Mouse (Mus musculus) liver, embryonic 13.5 days (tissue): ENCODE results near the gene Tst. TPM values are rescaled to one million over a fixed set of nuclear protein-coding genes. Genes with fewer than 3 reads are reported as not detected.

Experiments
- ATAC-seq: fragments of 200-750 bp; cut with Nextera tagmentation; 2 replicates; pipeline ENCODE4 v1.8.0; 2017; ENCODE audit warnings: low read depth, mild to moderate bottlenecking, moderate number of reproducible peaks, moderate library complexity
- DNase-seq: peaks from one replicate; pipeline ENCODE4 v3.0.0; 2022
- H3K27ac ChIP-seq: fragments of 300-500 bp; sonication (generic); 2 replicates; pipeline ENCODE4 v1.5.1; 2015; ENCODE audit warnings: moderate library complexity, mild to moderate bottlenecking, inconsistent platforms
- H3K27me3 ChIP-seq: fragments of 300-500 bp; sonication (generic); 2 replicates; pipeline ENCODE4 v1.6.1; 2015; ENCODE audit warnings: mild to moderate bottlenecking, inconsistent platforms
- H3K36me3 ChIP-seq: fragments of 300-500 bp; sonication (generic); 2 replicates; pipeline ENCODE4 v1.6.1; 2015; ENCODE audit warnings: mild to moderate bottlenecking, inconsistent platforms
- H3K4me1 ChIP-seq: fragments of 300-500 bp; sonication (generic); replicated peaks from 2 replicates; pipeline ENCODE4 v1.6.1; 2015; ENCODE audit warnings: inconsistent platforms
- H3K4me2 ChIP-seq: fragments of 300-500 bp; sonication (generic); 2 replicates; pipeline ENCODE4 v1.6.1; 2015; ENCODE audit warnings: inconsistent platforms, mild to moderate bottlenecking, moderate library complexity
- H3K4me3 ChIP-seq: fragments of 300-500 bp; sonication (generic); replicated peaks from 2 replicates; pipeline ENCODE4 v1.5.1; 2015; ENCODE audit warnings: mild to moderate bottlenecking, inconsistent platforms
- H3K9ac ChIP-seq: fragments of 300-500 bp; sonication (generic); 2 replicates; pipeline ENCODE4 v1.6.1; 2015; ENCODE audit warnings: mild to moderate bottlenecking, inconsistent platforms
- H3K9me3 ChIP-seq: fragments of 300-500 bp; sonication (generic); replicated peaks from 2 replicates; pipeline ENCODE4 v1.6.1; 2016; ENCODE audit warnings: inconsistent platforms
- WGBS: fragments of 180-500 bp; shearing (Covaris S2); methylation state at CpG from one replicate; pipeline ENCODE4 v1.1.7; 2015; ENCODE audit not compliant: insufficient replicate concordance; 5-methylcytosine and 5-hydroxymethylcytosine counted together
- polyA plus RNA-seq: library from polyadenylated mRNA; unstranded; fragments of >200 nt; fragmentation: Nextera tagmentation; extraction: Ambion mirVana; gene quantifications from 2 replicates; pipeline ENCODE4 v1.2.1, GENCODE M21; 2015

Gene Tst
- polyA plus RNA-seq, 1 experiment from 2014 or later, result 109 TPM

DNA sequence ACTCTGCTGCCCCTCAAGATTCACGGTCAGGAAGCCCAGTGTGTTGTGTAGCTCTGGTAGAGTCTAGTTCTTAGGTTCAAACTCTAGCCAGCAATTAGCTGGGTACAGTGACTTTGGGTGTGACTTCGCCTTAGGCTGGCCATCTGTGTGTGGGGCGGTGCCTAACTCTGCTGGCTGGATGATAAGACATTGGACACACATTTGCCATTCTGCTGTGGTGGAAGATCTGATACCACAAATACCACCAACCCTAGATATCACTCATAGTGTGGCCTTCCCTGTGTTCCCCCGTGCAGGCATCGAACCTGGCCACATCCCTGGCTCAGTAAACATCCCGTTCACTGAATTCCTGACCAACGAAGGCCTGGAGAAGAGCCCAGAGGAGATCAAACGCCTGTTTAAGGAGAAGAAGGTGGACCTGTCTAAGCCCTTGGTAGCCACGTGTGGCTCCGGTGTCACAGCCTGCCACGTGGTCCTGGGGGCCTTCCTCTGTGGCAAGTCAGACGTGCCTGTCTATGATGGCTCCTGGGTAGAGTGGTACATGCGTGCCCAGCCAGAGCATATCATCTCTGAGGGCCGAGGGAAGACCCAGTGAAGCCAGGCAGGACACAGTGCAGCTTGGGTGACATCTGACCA lies 7.5 kb upstream of the Tst start:
- H3K36me3 ChIP-seq, result peaks cover 41% of the 10 kb centered on the region
- H3K4me2 ChIP-seq, result peak overlapping the region; percentile 94
- peaks cover 98% of the 10 kb centered on the region for H3K4me1 ChIP-seq
- WGBS, result 24% methylated on average over 14 of the region's 14 CpGs
- ATAC-seq (peak; percentile 95), DNase-seq (peak; percentile 84)
- H3K27ac ChIP-seq, result peak overlapping the region; percentile 99
- peak overlapping the region; percentile 76 for H3K9ac ChIP-seq
- peaks cover 27% of the 10 kb centered on the region for H3K27me3 ChIP-seq
- H3K9me3 ChIP-seq, result no peaks in the 10 kb centered on the region
- H3K4me3 ChIP-seq, result peak overlapping the region; percentile 34

DNA sequence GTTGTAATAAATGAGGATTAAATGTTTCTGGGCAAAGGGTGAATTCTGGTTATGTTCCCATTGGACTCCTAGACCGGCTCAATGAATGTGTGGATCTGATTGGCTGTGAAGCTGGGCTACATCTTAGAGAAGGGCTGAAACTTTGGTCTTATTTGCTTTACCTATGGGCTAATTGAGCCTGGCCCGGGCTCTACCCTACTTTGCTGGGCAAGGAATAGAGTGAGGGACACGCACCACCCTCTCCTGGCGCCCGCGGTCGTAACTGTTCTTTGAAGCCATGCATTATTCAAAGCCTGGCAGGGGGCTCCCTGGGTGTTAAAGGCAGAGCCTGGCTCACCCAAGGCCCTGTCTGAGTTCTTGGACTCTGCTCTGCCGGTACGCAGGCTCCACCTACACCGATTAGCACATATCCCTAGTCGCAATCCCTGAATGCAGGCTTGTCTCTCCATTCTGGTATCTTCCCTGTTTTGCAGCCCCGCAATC lies 3.9 kb upstream of the Tst start:
- Histone ChIP-seq H3K27ac (peak overlapping the region; percentile 100), H3K9me3 (no peaks in the 10 kb centered on the region), H3K27me3 (peaks cover 27% of the 10 kb centered on the region), H3K36me3 (peaks cover 37% of the 10 kb centered on the region), H3K9ac (peak overlapping the region; percentile 76), H3K4me2 (peak overlapping the region; percentile 94), H3K4me1 (peaks cover 90% of the 10 kb centered on the region), H3K4me3 (peak overlapping the region; percentile 43)
- no peak for DNase-seq
- 33% methylated on average over 12 of the region's 12 CpGs for WGBS
- ATAC-seq, result no peak

DNA sequence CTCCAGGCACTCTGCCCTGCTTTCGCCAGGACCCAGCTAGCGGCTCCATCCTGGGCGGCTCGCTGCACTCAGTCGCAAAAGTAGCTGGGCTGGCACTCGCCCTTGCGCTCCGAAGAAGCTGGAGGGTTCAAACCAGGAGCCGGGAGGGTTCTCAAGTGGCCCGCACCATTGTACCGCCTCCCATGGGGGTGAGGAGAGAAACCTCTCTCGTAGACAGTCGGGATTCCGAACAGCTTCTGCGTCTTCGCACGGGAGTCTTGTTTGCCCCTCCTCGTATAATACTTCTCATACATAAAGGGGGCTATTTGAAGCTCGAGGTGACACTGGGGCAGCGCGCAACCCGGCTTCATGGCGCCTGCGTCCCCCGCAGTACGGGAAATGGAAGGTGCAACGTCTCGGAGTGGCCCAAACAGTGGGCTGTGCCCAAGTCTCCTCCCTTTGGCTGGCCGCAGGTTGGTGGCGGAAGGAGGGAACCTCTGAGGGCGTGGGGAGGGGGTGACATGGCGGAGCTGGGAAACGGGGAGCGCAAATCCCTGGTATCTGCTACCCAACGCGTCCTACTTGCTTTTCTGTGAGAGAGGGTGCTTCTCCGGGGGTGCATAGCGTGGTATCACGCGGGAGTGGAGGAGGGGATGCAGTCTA lies 707 bp upstream of the Tst start, which contains the start of gene Mpst:
TSS of gene Mpst (plus strand) at position 124 of the 642 bp plus-strand sequence.
- peaks cover 27% of the 10 kb centered on the region for H3K27me3 ChIP-seq
- under 1% methylated on average over 40 of the region's 40 CpGs for WGBS
- H3K9ac ChIP-seq, result peak within 1 kb of the TSS; percentile 95
- peaks cover 13% of the 10 kb centered on the region for H3K36me3 ChIP-seq
- DNase-seq (peak; percentile 89), ATAC-seq (peak; percentile 88)
- peak within 1 kb of the TSS; percentile 87 for H3K4me3 ChIP-seq
- H3K27ac ChIP-seq, result peak within 1 kb of the TSS; percentile 100
- H3K4me2 ChIP-seq, result peak within 1 kb of the TSS; percentile 94
- H3K9me3 ChIP-seq, result no peaks in the 10 kb centered on the region
- peaks cover 91% of the 10 kb centered on the region for H3K4me1 ChIP-seq

DNA sequence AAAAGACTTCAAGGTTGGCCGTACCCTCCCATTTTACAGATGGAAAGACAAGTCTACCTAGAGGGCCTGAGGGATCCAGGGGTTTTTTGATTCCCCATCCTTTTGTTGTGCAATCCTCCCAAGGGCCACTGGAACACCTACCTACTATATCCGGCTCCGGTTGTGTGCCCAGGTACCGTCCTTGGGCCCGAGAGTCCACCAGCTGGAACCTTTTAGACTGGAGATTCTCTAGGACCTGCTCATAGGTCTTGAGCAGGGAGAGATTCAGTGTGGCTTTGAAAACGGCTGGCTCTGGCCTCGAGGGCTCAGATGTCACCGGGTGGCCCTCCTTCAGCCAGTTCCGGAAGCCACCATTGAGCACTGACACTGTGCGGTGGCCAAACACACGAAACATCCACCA lies 609 bp downstream of the Tst start:
- Histone ChIP-seq H3K27ac (peak overlapping the region; percentile 100), H3K4me1 (peaks cover 83% of the 10 kb centered on the region)
- WGBS, result 54% methylated on average over 11 of the region's 11 CpGs

GRCm38 (mm10) chr15:78403896-78404295 lies 1.8 kb downstream of the Tst start:
- Histone ChIP-seq H3K4me2 (peak overlapping the region; percentile 94), H3K4me1 (peaks cover 71% of the 10 kb centered on the region), H3K27ac (peak overlapping the region; percentile 100), H3K27me3 (peaks cover 4% of the 10 kb centered on the region), H3K9ac (peak overlapping the region; percentile 95), H3K36me3 (peaks cover 6% of the 10 kb centered on the region), H3K4me3 (peak overlapping the region; percentile 87), H3K9me3 (no peaks in the 10 kb centered on the region)
- no peak for ATAC-seq
- no peak for DNase-seq
- WGBS, result 62% methylated on average over 1 of the region's 1 CpGs

More for the DNA sequence above, 609 bp downstream of the Tst start:
- Histone ChIP-seq H3K9ac (peak overlapping the region; percentile 95), H3K4me3 (peak overlapping the region; percentile 87), H3K4me2 (peak overlapping the region; percentile 94), H3K36me3 (peaks cover 2% of the 10 kb centered on the region), H3K27me3 (peaks cover 16% of the 10 kb centered on the region), H3K9me3 (no peaks in the 10 kb centered on the region)
- ATAC-seq (no peak), DNase-seq (no peak)

DNA sequence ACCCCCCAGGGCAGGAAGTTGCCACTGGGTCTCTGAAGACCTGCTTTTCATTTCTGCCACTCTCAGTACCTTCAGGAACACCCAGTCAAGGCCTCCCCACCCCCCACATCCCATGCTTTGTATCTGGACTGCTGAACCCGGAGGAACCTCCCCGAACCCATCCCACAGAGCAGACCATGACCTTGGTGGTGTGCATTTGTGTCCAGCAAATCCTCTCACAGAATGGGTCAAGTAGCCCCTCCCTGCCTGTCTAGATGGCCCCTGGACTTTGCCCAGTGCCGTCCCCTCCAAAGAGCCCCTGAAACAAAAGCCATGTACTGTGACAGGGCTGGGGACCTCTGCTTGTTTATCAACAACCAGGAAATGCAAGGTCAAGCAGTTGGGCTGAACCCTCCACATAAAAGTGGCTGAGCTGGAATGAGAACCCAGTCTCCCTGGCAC lies 2.4 kb downstream of the Tst start:
- Histone ChIP-seq H3K9me3 (no peaks in the 10 kb centered on the region), H3K4me3 (peak overlapping the region; percentile 87), H3K4me2 (peak overlapping the region; percentile 94), H3K9ac (peak overlapping the region; percentile 95), H3K36me3 (peaks cover 6% of the 10 kb centered on the region), H3K4me1 (peaks cover 65% of the 10 kb centered on the region), H3K27ac (peak overlapping the region; percentile 100), H3K27me3 (no peaks in the 10 kb centered on the region)
- 64% methylated on average over 3 of the region's 3 CpGs for WGBS
- ATAC-seq (no peak), DNase-seq (no peak)

- ATAC-seq, result no peak
- Histone ChIP-seq H3K9ac (peak overlapping the region; percentile 95), H3K4me1 (peaks cover 59% of the 10 kb centered on the region), H3K36me3 (peaks cover 6% of the 10 kb centered on the region), H3K4me3 (no peak overlapping the region), H3K27me3 (no peaks in the 10 kb centered on the region), H3K9me3 (no peaks in the 10 kb centered on the region), H3K27ac (peak overlapping the region; percentile 100), H3K4me2 (peak overlapping the region; percentile 94)
- DNase-seq, result no peak
- WGBS, result 70% methylated on average over 7 of the region's 7 CpGs
Observed at GRCm38 (mm10) chr15:78402423-78402822, 3.3 kb downstream of the Tst start.

- Histone ChIP-seq H3K36me3 (peaks cover 6% of the 10 kb centered on the region), H3K27ac (peak overlapping the region; percentile 100), H3K4me1 (peaks cover 58% of the 10 kb centered on the region), H3K9ac (peak overlapping the region; percentile 95), H3K9me3 (no peaks in the 10 kb centered on the region), H3K27me3 (no peaks in the 10 kb centered on the region), H3K4me2 (peak overlapping the region; percentile 94), H3K4me3 (no peak overlapping the region)
- ATAC-seq (no peak), DNase-seq (no peak)
- WGBS, result 63% methylated on average over 4 of the region's 4 CpGs
Observed at GRCm38 (mm10) chr15:78401921-78402320, 3.8 kb downstream of the Tst start.

- Histone ChIP-seq H3K9me3 (no peaks in the 10 kb centered on the region), H3K4me3 (no peak overlapping the region), H3K4me2 (no peak overlapping the region), H3K27ac (peak overlapping the region; percentile 100), H3K36me3 (peaks cover 6% of the 10 kb centered on the region), H3K27me3 (no peaks in the 10 kb centered on the region), H3K4me1 (peaks cover 58% of the 10 kb centered on the region), H3K9ac (0 out of 2 replicates have a peak overlapping the region, but pooled peaks have one; percentile 95)
- ATAC-seq (no peak), DNase-seq (no peak)
- 52% methylated on average over 6 of the region's 6 CpGs for WGBS
Observed at GRCm38 (mm10) chr15:78401345-78401744, 4.4 kb downstream of the Tst start.

GRCm38 (mm10) chr15:78395478-78395962 lies 10.2 kb downstream of the Tst start, which contains the start of gene Tex33:
TSS of gene Tex33 (minus strand) at chr15:78395912.
- Histone ChIP-seq H3K4me1 (0 out of 2 replicates have a peak, but pooled peaks cover 7% of the 10 kb centered on the region), H3K36me3 (peaks cover 6% of the 10 kb centered on the region), H3K9me3 (no peaks in the 10 kb centered on the region), H3K27me3 (no peaks in the 10 kb centered on the region), H3K4me3 (no peak within 1 kb of the TSS), H3K4me2 (no peak within 1 kb of the TSS), H3K27ac (no peak within 1 kb of the TSS), H3K9ac (no peak within 1 kb of the TSS)
- ATAC-seq (no peak), DNase-seq (no peak)
- 61% methylated on average over 8 of the region's 8 CpGs for WGBS

DNA sequence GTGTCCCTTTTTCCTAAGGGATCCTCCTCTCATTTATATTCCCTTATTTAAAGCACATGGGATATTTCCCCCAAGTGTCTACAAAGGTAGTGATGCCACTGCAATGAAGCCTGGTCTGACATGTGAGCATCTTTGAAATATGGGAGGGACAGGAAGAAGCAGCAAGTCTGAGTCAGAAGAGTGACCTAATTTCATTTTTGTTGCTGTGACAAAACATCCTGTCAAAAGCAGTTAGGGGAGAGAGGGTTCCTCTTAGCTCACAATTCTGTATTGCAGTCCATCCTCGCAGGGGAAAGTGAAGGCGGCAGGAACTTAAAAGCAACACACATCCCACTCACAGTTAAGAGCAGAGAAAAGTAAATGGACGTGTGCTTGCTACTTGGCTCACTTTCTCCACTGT lies 14.9 kb downstream of the Tst start:
- no peak overlapping the region for H3K27ac ChIP-seq
- WGBS, result 55% methylated on average over 3 of the region's 3 CpGs
- H3K4me3 ChIP-seq, result no peak overlapping the region
- ATAC-seq (no peak), DNase-seq (no peak)
- no peaks in the 10 kb centered on the region for H3K36me3 ChIP-seq
- H3K4me2 ChIP-seq, result no peak overlapping the region
- H3K9ac ChIP-seq, result no peak overlapping the region
- H3K9me3 ChIP-seq, result no peaks in the 10 kb centered on the region
- H3K4me1 ChIP-seq, result no peaks in the 10 kb centered on the region
- no peaks in the 10 kb centered on the region for H3K27me3 ChIP-seq
